Mouse (Mus musculus): ENCODE results near the gene Gm9837.

Gene Gm9837

GRCm38 (mm10) chr11:53486822-53487594, 16.7 kb upstream of the Gm9837 start:
- DNase-seq (ENCODE audit: low read depth): no peak

DNA sequence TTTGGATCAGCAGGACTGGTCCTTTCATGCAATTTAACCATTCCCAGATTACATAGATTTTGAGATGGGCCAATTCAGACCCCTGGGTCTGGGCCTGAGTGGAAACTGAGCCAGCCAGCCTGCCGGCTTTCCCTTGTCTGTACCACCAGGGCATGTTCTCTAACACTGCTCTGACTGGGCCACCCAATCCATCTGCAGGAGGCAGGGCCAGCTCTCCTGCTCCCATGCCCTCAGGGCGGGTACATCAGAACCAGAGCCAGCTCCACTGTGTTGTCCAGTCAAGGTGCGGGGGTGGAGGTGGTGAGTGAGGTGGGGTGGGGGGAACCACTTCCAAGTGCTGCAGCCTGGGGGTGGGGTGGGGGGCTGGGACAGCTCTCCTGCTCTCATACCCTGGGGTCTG, 16.1 kb upstream of the Gm9837 start:
- DNase-seq (ENCODE audit: low read depth): no peak

- peak; percentile 54 for DNase-seq (ENCODE audit: low read depth)
These were observed 15.4 kb upstream of the Gm9837 start for GRCm38 (mm10) chr11:53485719-53486118.

GRCm38 (mm10) chr11:53483159-53483891, 13.0 kb upstream of the Gm9837 start:
- no peak for DNase-seq (ENCODE audit: low read depth)

DNA sequence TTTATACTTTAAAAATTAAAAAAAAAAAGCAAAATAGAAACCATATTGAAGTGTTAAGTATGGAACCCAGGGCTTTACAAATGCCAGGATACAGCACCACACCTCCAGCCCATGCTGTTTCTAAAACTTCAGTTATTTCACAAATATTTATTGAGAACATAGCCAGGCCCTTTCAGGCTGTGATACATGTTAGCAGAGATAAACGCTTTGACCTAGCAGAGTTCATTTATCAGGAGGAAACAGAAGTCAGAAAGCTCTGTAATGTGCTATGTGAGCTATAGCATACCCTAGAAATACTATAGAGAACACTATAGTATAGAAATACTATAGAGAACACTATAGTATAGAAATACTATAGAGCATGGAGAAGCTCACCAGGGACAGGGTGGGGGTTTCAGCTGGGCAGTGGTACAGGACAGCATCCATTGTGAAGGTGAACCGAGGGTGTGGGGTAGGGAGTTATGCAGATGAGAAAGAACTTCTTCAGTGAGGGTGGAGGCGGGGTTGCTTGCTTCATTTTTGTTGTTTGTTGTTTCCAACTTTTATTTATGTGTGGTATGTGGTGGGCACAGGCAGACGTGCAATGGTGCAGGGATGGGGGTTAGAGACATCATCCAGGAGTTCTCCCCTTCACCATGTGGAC, 10.9 kb upstream of the Gm9837 start:
- DNase-seq (ENCODE audit: low read depth): no peak

DNA sequence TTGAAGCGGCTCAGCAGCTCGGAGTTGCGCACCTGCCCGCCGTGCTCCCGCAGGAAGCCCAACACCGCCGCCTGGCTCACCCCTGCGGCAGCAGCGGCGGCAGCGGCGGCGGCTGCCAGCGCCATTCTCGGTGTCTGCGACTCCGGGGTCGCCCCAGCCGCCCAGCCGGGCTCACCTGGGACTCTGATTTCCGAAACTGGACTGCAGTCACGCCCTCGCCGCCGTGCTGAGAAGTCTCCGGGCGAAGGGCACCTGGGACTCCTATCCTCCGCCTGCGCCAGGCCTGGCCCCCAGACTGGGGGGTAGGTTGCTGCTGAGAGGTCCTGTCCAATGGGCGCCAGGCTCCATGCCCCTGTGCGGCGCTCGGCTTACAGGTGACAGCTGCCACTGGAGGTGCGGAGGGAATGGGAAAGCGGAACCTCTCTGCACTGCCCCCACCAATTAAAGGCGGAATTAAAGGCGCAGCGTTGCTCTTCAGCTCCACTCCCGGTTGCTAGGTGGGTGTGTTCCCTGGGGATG, 9.6 kb upstream of the Gm9837 start, which contains the start of the genes Gm9945 and Sowaha:
TSS of gene Gm9945 (plus strand) at position 384 of the 519 bp plus-strand sequence.
TSS of gene Sowaha (minus strand) at position 492 of the 519 bp plus-strand sequence.
- DNase-seq (ENCODE audit: low read depth): no peak

DNA sequence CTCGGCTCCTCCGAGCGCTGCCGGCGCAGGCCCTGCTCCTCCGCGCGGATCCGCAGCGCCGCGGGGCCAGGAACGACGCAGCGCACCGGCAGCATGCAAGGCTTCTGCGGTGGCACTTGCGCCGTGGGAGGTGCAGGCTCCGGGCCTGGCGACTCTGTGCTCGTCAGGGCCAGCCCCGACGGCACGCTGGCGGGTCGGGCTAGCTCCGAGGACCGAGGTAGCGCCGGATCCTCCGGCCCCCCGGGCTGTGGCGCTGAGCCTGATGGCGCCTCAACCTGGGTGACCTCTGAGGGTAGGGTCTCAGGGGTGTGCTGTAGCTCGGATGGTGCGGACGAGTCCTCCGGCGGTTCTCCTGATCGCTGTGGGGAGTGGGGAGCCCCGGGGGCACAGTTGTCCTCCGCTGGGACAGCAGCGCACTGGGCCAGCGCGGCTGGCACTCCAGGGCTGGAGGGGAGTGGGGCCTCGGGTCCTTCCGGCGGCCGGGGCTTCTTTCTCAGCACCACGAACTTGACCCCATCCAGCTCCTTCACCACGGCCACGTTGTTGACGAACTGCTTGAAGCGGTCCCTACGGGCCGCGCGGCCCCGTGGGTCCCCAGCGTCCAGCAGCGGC, 9.0 kb upstream of the Gm9837 start:
- no peak for DNase-seq (ENCODE audit: low read depth)

DNA sequence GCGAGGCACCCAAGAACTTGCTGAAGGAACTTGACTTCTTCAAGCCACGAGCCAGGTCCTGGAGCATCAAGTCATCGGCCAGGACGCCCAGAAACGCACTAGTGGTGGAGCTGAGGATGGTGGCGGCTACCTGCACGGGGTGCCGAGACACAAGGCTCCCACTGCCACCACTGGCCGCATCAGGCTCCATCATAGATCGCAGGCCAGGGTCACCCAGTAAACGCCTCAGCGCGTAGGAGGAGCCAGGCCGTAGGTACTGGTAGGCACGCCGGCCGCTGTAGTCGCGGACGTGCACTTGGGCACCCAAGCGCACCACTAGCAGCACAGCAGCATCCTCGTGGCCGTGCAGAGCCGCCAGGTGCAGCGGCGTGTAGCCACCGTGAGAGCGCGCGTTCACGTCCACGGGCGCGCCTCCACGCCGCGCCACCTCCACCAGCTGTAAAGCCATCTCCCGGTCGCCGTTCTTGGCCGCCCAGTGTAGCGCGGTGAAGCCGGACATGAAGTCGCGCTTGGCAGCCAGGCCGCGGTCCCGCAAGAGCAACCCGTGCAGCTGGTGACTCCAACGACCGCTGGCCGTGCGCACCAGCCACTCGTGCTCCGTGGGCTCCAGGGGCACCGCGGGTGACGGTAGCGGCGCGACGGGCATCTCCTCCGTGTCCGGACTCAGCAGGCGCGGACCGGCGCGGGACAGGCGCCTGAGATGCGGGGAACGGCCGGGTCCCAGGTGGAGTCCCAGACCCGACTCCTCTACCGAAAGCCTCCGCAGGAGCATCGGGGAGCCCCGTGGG, 8.3 kb upstream of the Gm9837 start:
- no peak for DNase-seq (ENCODE audit: low read depth)

DNA sequence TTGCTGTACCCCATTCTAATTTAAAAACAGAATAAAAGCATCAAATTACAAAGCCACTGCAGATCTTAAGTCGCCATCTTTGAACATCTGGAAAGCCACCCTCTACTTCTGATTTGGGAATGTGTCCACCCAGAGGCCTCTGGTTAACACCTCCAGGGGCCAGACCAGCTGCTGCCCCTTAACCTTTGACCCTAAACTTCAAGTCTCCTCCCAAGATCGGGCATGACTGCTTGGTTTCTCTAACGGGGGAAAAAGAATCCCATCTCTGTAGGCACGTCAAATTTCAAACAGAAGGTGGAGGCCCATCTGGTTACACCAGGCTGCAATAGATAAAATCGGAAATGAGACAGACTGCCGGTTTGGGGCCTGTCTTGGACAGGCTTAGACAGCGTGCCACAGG, 7.6 kb upstream of the Gm9837 start:
- no peak for DNase-seq (ENCODE audit: low read depth)

DNA sequence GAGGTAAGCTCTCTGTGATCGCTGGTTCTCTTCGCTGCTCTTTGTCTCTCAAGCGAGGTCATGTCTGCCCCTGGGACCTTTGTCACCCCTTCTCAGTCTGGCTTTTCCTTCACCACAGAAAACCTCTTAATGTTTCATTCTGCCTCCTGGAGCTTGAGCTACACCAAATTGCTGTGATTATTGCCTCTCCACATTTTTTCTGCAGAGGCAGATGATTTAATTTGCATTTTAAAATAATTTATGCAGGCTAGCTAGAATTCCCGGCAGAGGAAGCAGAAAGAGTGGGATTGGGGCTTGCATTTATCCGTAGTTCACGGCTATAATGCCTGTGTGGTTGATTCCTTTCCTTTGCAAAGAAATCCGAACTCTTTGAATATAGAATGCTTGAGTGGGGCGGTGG, 5.3 kb upstream of the Gm9837 start:
- DNase-seq (ENCODE audit: low read depth): no peak

- no peak for DNase-seq (ENCODE audit: low read depth)
These were observed 2.4 kb upstream of the Gm9837 start for GRCm38 (mm10) chr11:53472709-53473108.

- DNase-seq (ENCODE audit: low read depth): no peak
These were observed 848 bp downstream of the Gm9837 start for GRCm38 (mm10) chr11:53469294-53469967.

- no peak for DNase-seq (ENCODE audit: low read depth)
These were observed 3.9 kb downstream of the Gm9837 start for GRCm38 (mm10) chr11:53466231-53466971.

DNA sequence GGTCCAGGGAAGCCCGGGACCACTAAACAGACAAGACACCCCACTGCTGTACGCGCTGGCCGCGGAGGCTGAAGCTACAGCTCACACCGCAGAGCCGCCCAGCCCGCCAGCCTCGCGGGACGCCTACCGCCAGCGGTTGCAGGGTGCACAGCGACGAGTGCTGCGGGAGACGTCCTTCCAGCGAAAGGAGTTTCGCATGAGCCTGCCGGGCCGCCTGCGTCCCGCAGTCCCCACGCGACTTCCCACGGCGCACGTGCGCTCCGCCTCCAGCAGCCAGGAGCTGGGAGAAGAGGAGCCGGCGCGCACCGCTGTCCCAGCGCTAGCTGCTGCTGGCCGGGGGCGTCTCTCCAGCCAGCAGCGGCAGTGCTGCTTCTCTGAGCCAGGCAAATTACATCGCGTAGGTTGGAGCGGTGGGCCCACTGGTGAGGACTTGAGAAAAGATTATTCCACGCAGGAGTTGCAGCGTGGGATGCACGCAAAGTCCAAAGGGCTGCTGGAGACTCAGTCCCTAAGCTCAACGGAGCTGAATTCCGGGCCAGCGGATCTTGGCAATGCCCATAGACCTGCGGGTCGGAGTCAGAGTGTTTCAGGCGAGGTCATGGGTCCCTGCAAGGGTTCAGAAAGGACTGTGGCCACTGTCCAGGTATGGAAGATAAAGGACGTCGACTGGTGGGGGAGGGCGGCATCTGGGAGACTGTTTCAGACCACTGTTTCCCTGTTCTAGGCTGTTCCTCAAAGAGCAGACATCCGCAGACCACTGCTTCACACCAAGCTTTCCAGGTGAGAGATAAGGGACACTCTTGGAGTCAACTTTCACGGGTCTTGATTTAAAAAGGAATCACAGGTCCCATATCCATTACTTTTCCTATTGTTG, 6.5 kb downstream of the Gm9837 start:
- DNase-seq (ENCODE audit: low read depth): no peak

DNA sequence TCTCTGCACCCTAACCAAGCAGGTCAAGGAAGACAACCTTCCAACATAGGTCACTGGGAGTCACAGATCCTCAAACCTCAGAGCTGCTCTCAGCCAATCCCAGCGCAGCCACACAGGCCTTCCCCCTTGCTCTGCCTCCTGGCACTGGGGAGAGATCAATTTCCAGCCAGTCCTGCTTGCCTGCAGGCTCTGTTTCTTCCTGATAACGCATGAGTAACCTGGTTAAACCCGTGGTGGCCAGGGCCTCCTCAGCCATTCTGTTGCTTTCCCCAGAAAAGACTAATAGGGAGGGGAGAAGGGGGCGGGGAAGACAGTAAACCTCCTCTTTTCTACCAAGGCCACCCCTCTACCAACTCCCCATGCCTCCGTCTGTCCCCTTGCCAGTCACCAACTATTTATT, 8.6 kb downstream of the Gm9837 start:
- peak; percentile 30 for DNase-seq (ENCODE audit: low read depth)

DNA sequence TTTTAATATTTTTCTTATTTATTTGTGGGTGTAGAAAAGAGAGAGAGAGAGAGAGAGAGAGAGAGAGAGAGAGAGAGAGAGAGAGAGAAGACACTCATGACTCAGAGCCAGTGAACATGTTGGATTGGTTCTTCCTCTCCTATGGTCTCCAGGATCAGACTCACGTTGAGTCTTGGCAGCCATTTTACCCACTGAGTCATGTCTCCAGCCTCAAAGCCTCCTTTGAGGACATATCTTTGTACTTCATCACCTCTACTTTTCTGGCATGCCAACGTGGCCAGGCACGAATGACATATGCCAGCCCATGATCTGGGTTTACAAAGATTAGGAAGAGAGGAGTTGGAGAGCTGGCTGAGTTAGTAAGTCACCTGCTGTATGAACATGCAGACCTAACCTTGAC, 10.1 kb downstream of the Gm9837 start:
- peak; percentile 28 for DNase-seq (ENCODE audit: low read depth)

DNA sequence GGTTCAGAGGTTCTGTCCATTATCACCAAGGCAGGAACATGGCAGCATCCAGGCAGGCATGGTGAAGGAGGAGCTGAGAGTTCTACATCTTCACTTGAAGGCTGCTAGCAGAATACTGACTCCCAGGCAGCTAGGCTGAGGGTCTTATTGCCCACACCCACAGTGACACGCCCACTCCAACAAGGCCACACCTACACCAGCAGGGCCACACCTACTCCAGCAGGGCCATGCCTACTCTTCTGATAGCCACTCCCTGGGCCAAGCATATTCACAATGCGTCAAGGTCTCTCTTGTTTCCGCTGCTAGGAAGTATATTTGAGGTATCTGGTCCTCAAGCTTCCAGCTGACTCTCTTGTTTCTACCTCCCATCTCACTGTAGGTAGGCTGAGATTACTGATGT, 11.3 kb downstream of the Gm9837 start:
- no peak for DNase-seq (ENCODE audit: low read depth)

DNA sequence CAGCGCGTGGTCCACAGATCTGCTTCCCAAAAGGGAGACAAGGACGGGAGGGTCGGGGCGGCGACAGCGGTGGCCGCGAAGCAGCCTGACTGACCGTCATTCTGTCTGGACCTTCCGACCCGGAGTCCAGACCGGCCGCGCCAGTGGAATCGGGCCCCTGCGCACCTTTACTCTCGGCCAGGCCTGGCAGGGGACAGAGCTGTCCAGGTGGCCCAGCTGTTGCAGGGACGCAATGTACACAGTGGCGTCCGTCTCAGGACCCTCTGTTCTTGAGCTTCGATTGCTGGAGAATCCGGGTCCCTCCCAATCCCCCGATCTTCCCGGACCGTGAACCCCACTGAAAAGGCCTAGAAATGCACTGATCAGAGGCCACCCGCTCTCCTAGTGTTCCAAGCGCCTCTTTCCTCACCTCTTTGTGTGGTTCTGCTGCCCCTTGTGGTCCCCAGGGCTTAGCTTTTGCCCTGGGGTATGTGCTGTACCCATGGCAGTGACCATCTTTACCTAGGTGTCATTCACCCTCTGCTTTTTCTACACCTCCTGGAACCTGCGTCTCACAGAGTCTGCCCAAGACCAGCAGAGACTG, 12.8 kb downstream of the Gm9837 start:
- DNase-seq (ENCODE audit: low read depth): no peak

Measured in 416B (cell line).